Mouse (Mus musculus) cortical plate, adult 2 months (tissue): ENCODE results near the gene Copb1.

Experiments used
- CTCF ChIP-seq: fragments of 200-500 bp; IDR thresholded peaks from 2 replicates; pipeline ENCODE4 v1.5.1; 2011; ENCODE audit warnings: mild to moderate bottlenecking, control low read depth, low read length; ENCODE audit not compliant: insufficient read depth; ENCODE audit errors: extremely low read depth
- POLR2A ChIP-seq: fragments of 200-500 bp; IDR thresholded peaks from 2 replicates; pipeline ENCODE4 v1.6.1; 2011; ENCODE audit warnings: mild to moderate bottlenecking, low read length, control low read depth; ENCODE audit not compliant: insufficient read depth; ENCODE audit errors: extremely low read depth

DNA sequence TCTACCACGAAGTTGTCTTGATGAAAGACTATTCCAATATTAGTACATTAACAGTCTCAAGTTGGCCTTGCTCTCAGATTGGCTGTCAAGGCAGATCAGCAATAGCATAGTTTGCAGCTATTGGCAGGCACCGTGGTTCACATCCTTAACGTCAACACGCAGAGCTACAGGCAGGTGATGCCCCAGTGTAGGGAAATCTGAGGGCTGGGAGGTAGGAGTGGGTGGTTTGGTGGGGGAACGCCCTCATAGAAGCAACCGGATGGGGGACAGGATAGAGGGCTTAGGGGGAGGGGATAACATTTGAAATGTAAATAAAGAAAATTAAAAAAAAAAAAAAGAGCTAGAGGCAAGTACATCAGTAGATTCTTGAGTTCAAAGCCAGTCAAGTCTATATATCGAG, 20.5 kb downstream of the Copb1 start:
- no peak for TF ChIP-seq CTCF
- no peak for TF ChIP-seq POLR2A
